In genomic region chr9:99062544-99062943, GRCm38 (mm10) we compare ENCODE assay signal across 8 mouse cellular contexts. TPM values are rescaled to one million over a fixed set of nuclear protein-coding genes. Genes with fewer than 3 reads are reported as not detected.
DNase-seq lines count a peak whose midpoint lies in the region; ATAC-seq and TF ChIP-seq lines count a peak whose summit lies in the region.

No protein-coding gene starts in this region.

- no peak overlapping the region for H3K27ac ChIP-seq in embryonic facial prominence, embryonic 11.5 days (replicated peaks; ENCODE audit: low read depth, low read length)
- H3K27ac ChIP-seq in kidney, adult 2 months (ENCODE audit: insufficient read depth, low read depth, low read length): no peak overlapping the region
- H3K27ac ChIP-seq in limb, embryonic 11.5 days (replicated peaks; ENCODE audit: low read depth, low read length): no peak overlapping the region

- H3K4me3 ChIP-seq in embryonic facial prominence, embryonic 11.5 days (ENCODE audit: low read depth, low read length): no peak overlapping the region
- H3K4me3 ChIP-seq in kidney, adult 2 months (ENCODE audit: insufficient read depth, low read depth, low read length): no peak overlapping the region
- no peak overlapping the region for H3K4me3 ChIP-seq in limb, embryonic 11.5 days (ENCODE audit: low read depth, low read length)

- H3K4me2 ChIP-seq in embryonic facial prominence, embryonic 11.5 days (ENCODE audit: low read depth, low read length): no peak overlapping the region
- no peak overlapping the region for H3K4me2 ChIP-seq in limb, embryonic 11.5 days (ENCODE audit: low read depth, severe bottlenecking)

- no peak overlapping the region for H3K9ac ChIP-seq in embryonic facial prominence, embryonic 11.5 days (replicated peaks; ENCODE audit: low read length)
- H3K9ac ChIP-seq in limb, embryonic 11.5 days (ENCODE audit: low read length): no peak overlapping the region

- H3K27me3 ChIP-seq in embryonic facial prominence, embryonic 11.5 days (ENCODE audit: control insufficient read depth, insufficient read depth, low read length): no peaks in the 10 kb centered on the region
- no peaks in the 10 kb centered on the region for H3K27me3 ChIP-seq in kidney, adult 2 months (replicated peaks; ENCODE audit: control insufficient read depth, insufficient read depth, low read length)
- no peaks in the 10 kb centered on the region for H3K27me3 ChIP-seq in limb, embryonic 11.5 days (ENCODE audit: control insufficient read depth, insufficient read depth, low read length)
- no peaks in the 10 kb centered on the region for H3K27me3 ChIP-seq in splenic B cell, adult 2 months (ENCODE audit: control insufficient read depth, insufficient read depth, low read length, poor library complexity, severe bottlenecking)

- no peak for ATAC-seq in embryonic facial prominence, embryonic 11.5 days (replicated peaks; ENCODE audit: insufficient number of reproducible peaks, low FRiP score, low TSS enrichment, low read depth)
- no peak for ATAC-seq in limb, embryonic 11.5 days (ENCODE audit: insufficient number of reproducible peaks, low FRiP score, low TSS enrichment, low read depth)
- ATAC-seq in monocyte, adult 5-6 weeks (replicated peaks; ENCODE audit: insufficient number of reproducible peaks, low FRiP score, low TSS enrichment, poor library complexity, severe bottlenecking): peak; percentile 69

- no peak for TF ChIP-seq POLR2A in kidney, adult 2 months (IDR thresholded peaks at IDR 0.05; ENCODE audit: low read depth, low read length)

- H3K36me3 ChIP-seq in embryonic facial prominence, embryonic 11.5 days (replicated peaks; ENCODE audit: control insufficient read depth, insufficient read depth, low read depth, low read length): no peaks in the 10 kb centered on the region
- H3K36me3 ChIP-seq in kidney, adult 2 months (ENCODE audit: control insufficient read depth, insufficient read depth, low read length): peaks cover 3% of the 10 kb centered on the region
- no peaks in the 10 kb centered on the region for H3K36me3 ChIP-seq in limb, embryonic 11.5 days (ENCODE audit: control insufficient read depth, insufficient read depth, low read length)
- H3K36me3 ChIP-seq in splenic B cell, adult 2 months (ENCODE audit: control insufficient read depth, insufficient read depth, low read length, poor library complexity, severe bottlenecking): no peaks in the 10 kb centered on the region

- H3K9me3 ChIP-seq in embryonic facial prominence, embryonic 11.5 days (replicated peaks; ENCODE audit: control insufficient read depth, low read length): no peaks in the 10 kb centered on the region
- H3K9me3 ChIP-seq in limb, embryonic 11.5 days (ENCODE audit: control insufficient read depth, low read length): no peaks in the 10 kb centered on the region

- no peaks in the 10 kb centered on the region for H3K4me1 ChIP-seq in embryonic facial prominence, embryonic 11.5 days (ENCODE audit: control insufficient read depth, insufficient read depth, low read length)
- H3K4me1 ChIP-seq in kidney, adult 2 months (ENCODE audit: control insufficient read depth, insufficient read depth, low read length): no peaks in the 10 kb centered on the region
- H3K4me1 ChIP-seq in limb, embryonic 11.5 days (ENCODE audit: control insufficient read depth, insufficient read depth, low read length): no peaks in the 10 kb centered on the region

- TF ChIP-seq CTCF in kidney, adult 2 months (conservative IDR thresholded peaks at IDR 0.05; ENCODE audit: insufficient read depth, insufficient read length, low read depth, low read length): peak; percentile 95

- DNase-seq in 3T3-L1 (ENCODE audit: low read depth, low spot score): peak; percentile 82
- peak; percentile 88 for DNase-seq in adrenal gland, postnatal 14 days
- peak; percentile 79 for DNase-seq in embryonic facial prominence, embryonic 11.5 days (ENCODE audit: low spot score)
- DNase-seq in heart, adult 18-20 months: peak; percentile 64 to 78
- peak; percentile 75 for DNase-seq in kidney, adult 2 months
- DNase-seq in limb, embryonic 11.5 days (ENCODE audit: low spot score): peak; percentile 86
- peak; percentile 78 for DNase-seq in splenic B cell, adult 2 months (ENCODE audit: low read depth, low spot score)

- WGBS in embryonic facial prominence, embryonic 11.5 days: 42% methylated on average over 7 of the region's 7 CpGs
- WGBS in kidney, adult 2 months: 35% methylated on average over 7 of the region's 7 CpGs
- WGBS in limb, embryonic 11.5 days: 40% methylated on average over 7 of the region's 7 CpGs

RNA-seq across cellular contexts. Expression of gene Gm1123, which starts 27.0 kb away (rescaled TPM):
- not detected in 2 replicates for total RNA-seq in adrenal gland, postnatal 14 days (2021)
- polyA plus RNA-seq in embryonic facial prominence, embryonic 11.5 days (2014; fragmentation: Nextera tagmentation; extraction: Ambion mirVana): not detected in 2 replicates
- total RNA-seq in heart, adult 18-20 months (2021): under 1 TPM in 1 of 2 experiments, not detected in 1; 0.18 TPM
- 0.25 and 0.37 TPM in 2 replicates for polyA plus RNA-seq in kidney, adult 2 months (2012; rRNA removed)
- not detected in 2 replicates for polyA plus RNA-seq in limb, embryonic 11.5 days (2014; fragmentation: Nextera tagmentation; extraction: Ambion mirVana)
- not detected in 3 replicates for total RNA-seq in monocyte, adult 5-6 weeks (2017)
